Mouse (Mus musculus): Measurements from ENCODE around the gene A930009A15Rik. TPM values are rescaled to one million over a fixed set of nuclear protein-coding genes. Genes with fewer than 3 reads are reported as not detected.

Gene A930009A15Rik
- under 1 TPM; 0.54 to 0.75 TPM for total RNA-seq (2021)

GRCm38 (mm10) chr10:115569712-115570491 is at the start of gene A930009A15Rik:
TSS of gene A930009A15Rik (plus strand) at chr10:115569986.
- no peak for DNase-seq (ENCODE audit: extremely low spot score in 1 of 2, low spot score in 1 of 2)

GRCm38 (mm10) chr10:115520200-115521080 is 49.3 kb upstream of the A930009A15Rik start:
- no peak for DNase-seq (ENCODE audit: extremely low spot score in 1 of 2, low spot score in 1 of 2)

- DNase-seq (ENCODE audit: extremely low spot score in 1 of 2, low spot score in 1 of 2), result no peak
Observed at GRCm38 (mm10) chr10:115521081-115521451, 48.7 kb upstream of the A930009A15Rik start.

GRCm38 (mm10) chr10:115528892-115529291 is 40.9 kb upstream of the A930009A15Rik start:
- no peak for DNase-seq (ENCODE audit: extremely low spot score in 1 of 2, low spot score in 1 of 2)

- no peak for DNase-seq (ENCODE audit: extremely low spot score in 1 of 2, low spot score in 1 of 2)
Observed at GRCm38 (mm10) chr10:115529768-115530167, 40.0 kb upstream of the A930009A15Rik start.

GRCm38 (mm10) chr10:115530746-115531145 is 39.0 kb upstream of the A930009A15Rik start:
- DNase-seq (ENCODE audit: extremely low spot score in 1 of 2, low spot score in 1 of 2), result no peak

- no peak for DNase-seq (ENCODE audit: extremely low spot score in 1 of 2, low spot score in 1 of 2)
Observed at GRCm38 (mm10) chr10:115542917-115543316, 26.9 kb upstream of the A930009A15Rik start.

GRCm38 (mm10) chr10:115550253-115550652 is 19.5 kb upstream of the A930009A15Rik start:
- DNase-seq (ENCODE audit: extremely low spot score in 1 of 2, low spot score in 1 of 2), result no peak

- DNase-seq (ENCODE audit: extremely low spot score in 1 of 2, low spot score in 1 of 2), result no peak
Observed at GRCm38 (mm10) chr10:115551069-115551468, 18.7 kb upstream of the A930009A15Rik start.

- no peak for DNase-seq (ENCODE audit: extremely low spot score in 1 of 2, low spot score in 1 of 2)
Observed at GRCm38 (mm10) chr10:115553352-115554113, 16.3 kb upstream of the A930009A15Rik start.

- DNase-seq (ENCODE audit: extremely low spot score in 1 of 2, low spot score in 1 of 2), result no peak
Observed at GRCm38 (mm10) chr10:115555191-115555765, 14.5 kb upstream of the A930009A15Rik start.

- DNase-seq (ENCODE audit: extremely low spot score in 1 of 2, low spot score in 1 of 2), result no peak
Observed at GRCm38 (mm10) chr10:115556738-115557242, 13.0 kb upstream of the A930009A15Rik start.

- no peak for DNase-seq (ENCODE audit: extremely low spot score in 1 of 2, low spot score in 1 of 2)
Observed at GRCm38 (mm10) chr10:115561136-115561880, 8.5 kb upstream of the A930009A15Rik start.

- DNase-seq (ENCODE audit: extremely low spot score in 1 of 2, low spot score in 1 of 2), result no peak
Observed at GRCm38 (mm10) chr10:115562911-115563686, 6.7 kb upstream of the A930009A15Rik start.

GRCm38 (mm10) chr10:115563961-115564360 is 5.8 kb upstream of the A930009A15Rik start:
- DNase-seq (ENCODE audit: extremely low spot score in 1 of 2, low spot score in 1 of 2), result no peak

- no peak for DNase-seq (ENCODE audit: extremely low spot score in 1 of 2, low spot score in 1 of 2)
Observed at GRCm38 (mm10) chr10:115570577-115570976, 791 bp downstream of the A930009A15Rik start.

- no peak for DNase-seq (ENCODE audit: extremely low spot score in 1 of 2, low spot score in 1 of 2)
Observed at GRCm38 (mm10) chr10:115571317-115571716, 1.5 kb downstream of the A930009A15Rik start.

GRCm38 (mm10) chr10:115571734-115572440 is 2.1 kb downstream of the A930009A15Rik start:
- DNase-seq (ENCODE audit: extremely low spot score in 1 of 2, low spot score in 1 of 2), result no peak
